Mouse (Mus musculus) bone marrow macrophage, adult 2 months (primary cell): ENCODE results near the gene Pip4p1.
"Not testable (repeated sequence)": the region's sequence is repeated elsewhere in the genome, so short reads cannot be mapped to it uniquely, and the experiment has no call there.

Experiments used
- CTCF ChIP-seq: IDR thresholded peaks from 2 replicates; pipeline ENCODE4 v1.5.1; 2012; ENCODE audit warnings: low read depth, mild to moderate bottlenecking, low read length, moderate library complexity
- POLR2A ChIP-seq: IDR thresholded peaks from 2 replicates; pipeline ENCODE4 v1.6.1; 2012; ENCODE audit warnings: mild to moderate bottlenecking, low read depth, low read length, borderline replicate concordance

DNA sequence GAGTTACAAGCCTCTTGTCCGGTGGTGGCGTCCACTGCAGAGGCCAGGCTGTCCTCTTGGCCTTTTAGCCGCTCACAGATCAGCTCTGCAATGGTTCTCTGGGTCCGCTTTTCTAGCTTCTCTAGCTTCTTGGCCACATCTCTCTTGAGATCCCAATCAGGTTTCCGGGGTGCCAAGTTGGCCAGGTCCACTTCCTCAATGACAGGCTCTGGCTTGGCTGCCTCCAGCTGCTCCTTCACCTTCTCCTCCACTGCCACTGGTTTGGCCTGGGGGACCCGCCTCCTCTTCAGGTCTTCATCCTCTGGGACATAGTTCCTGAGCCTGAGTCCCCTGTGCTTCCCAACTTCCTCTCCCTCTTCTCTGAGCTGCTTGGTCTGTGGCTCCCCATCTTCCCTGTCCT lies 47.8 kb upstream of the Pip4p1 start:
- TF ChIP-seq CTCF, POLR2A: not testable (repeated sequence)
